Mouse (Mus musculus) cerebellum, postnatal 10 days (tissue): Measurements from ENCODE around the gene Nt5c2.

Experiments
- DNase-seq, 2 experiments: peaks; one replicate each; pipeline ENCODE4 v3.0.0; 2021; ENCODE audit warnings: mixed read lengths in 2 of 2

The Nt5c2 gene

DNA sequence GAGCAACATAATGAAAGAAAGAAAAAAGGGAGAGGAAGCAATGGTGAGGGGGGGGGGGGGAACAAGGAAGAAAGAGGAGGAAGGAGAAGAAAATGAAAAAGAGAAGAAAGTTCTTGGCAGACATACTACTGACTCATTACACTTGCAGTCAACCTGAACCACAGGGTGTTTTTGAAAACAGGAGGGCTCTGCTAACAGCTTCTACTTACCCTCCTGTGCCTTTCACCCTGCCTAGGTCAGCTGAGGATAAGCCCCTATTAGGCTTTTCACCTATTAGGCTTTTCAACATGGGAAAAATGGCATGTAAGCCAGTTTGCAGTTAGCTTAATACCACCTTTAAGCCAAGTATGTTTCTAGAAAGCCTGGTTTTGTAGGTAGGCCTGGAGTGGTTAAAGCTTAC is 51.5 kb downstream of the Nt5c2 start:
- DNase-seq: no peak

DNA sequence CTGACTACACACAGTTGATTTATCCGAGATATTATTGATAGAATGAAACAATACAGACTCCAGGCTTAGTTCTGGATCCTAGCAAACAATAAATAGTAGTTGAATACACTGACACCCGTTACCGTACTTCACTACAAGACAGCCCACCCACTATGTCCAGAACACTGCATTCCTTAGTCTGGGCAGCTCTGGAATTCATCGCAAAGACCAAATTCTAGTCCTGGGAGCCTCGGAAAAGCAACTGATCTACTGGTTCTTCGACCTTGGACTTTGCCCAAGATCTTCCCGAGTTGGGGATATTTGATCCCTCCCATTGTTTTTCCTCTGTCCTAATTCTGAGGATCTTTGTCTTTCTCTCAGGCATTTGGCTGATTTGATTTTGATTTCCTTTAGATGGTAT is 52.1 kb downstream of the Nt5c2 start:
- DNase-seq: no peak

DNA sequence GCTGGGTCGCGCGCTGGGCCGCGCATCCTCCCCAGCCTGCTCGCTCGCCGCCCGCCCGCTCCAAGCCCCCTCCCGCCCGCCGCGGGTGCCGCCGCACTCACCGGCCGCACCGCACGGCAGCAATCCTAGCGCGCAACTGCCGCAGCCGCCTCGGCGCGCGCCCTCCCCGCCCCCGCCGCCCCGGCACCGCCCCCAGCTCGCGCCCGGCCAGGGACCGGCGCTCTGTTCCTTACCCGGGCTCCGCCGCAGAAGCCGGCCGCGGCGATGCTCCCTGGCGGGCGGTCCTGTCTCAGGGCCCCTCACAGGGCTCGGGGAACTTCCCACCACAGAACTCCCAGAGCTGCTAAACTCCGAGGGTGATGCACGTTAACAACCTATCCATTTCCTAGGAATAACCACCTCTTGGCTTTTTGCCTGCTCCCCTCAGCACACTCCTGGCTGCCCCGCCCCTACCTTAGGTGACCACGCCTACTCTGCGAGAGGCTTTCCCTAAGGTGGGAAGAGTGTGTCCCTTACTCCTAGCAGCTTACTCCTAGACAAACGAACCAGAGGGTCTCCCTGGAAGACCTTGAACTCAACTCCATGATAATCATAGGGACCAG is 52.7 kb downstream of the Nt5c2 start:
- DNase-seq: peak; percentile 88 to 90

DNA sequence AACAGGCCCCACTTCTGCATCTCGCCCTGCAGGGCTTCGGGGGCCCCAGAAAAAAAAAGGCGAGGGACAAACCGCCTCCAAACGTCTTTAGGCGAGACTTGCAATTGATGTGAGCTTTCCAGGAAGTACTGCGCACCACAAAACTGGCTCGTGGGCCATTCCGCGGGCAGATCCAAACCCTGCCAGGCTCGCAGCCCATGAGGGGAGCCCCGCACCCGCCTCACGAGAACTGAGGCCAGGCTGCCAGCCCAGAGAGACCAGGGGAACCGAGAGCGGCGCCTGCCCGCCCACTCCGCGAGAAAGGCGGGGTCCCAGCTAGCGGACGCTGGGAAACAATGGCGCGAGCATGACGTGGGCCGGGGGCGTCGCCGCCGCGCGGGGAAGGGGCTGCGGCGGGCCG is 53.3 kb downstream of the Nt5c2 start:
- DNase-seq: peak; percentile 92 to 95

DNA sequence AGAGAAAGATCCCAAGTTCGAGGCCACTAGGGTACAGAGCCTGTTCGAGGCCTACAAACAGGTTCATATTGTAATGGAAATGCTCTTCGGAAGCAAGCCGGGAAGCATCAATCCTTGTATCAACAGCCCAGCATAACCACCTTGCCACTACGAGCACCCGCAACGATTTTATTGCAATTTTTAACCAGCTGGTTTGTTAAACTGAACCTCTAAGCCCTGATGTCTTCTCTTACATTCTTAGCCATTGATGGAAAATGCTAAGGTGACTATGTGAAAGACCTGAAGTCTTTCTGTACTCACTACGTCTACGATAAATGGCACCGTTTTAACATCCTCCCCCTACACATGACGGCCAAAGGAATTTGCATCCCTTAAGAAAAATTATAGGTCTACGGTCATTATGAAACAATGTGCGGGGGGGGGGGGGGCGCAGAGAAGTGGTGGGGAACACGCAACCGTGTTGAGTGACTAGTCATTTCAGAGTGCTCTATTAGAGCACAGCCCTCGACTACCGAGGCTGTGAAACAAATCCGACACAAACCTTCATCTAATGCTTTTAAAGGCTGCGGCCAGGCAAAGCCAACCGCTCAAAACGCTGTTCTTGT is 53.8 kb downstream of the Nt5c2 start:
- peak in 1 of 2 experiments; percentile 34 for DNase-seq

DNA sequence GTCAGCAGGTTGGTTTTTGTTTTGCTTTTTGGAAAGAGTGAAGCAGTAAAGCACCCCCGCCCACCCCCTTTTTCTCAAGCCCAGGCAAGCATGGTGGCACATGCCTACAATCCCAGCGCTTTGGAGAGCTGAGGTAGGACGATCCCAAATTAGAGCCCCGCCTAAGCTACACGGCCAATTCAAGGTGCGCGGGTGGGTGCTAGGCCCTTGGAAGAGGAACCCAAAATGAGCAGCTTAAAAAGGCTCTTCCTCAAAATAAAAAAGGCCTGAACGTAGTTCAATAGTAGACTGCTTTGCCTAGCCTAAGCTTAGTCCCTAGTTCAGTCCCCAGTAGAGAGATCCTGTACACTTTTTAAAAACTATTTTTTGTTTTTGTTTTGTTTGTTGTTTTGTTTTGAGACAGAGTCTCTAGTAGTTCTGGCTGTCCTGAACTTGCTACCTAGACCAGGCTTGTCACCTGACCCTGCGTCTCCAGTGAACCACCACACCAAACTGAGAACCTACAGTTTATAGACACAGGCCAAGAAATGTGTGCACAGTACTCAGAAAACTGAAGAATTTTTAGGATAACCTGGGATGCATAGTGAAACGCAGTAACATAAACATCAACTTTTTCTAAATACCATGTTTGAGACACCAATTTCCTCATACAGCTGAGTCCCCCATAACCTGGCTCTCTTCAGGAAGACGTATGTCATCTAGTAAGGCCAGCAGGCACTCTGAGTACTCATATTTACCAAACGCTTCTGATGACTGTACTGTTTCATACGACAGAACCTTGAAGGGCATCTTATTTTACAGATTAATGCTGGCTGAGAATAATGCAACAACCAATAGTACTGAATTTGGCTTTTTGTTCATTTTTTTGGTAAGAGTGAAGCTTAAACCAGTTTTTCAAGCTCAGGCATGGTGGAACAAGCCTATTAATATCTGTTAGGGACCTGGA is 54.6 kb downstream of the Nt5c2 start:
- DNase-seq: no peak

DNA sequence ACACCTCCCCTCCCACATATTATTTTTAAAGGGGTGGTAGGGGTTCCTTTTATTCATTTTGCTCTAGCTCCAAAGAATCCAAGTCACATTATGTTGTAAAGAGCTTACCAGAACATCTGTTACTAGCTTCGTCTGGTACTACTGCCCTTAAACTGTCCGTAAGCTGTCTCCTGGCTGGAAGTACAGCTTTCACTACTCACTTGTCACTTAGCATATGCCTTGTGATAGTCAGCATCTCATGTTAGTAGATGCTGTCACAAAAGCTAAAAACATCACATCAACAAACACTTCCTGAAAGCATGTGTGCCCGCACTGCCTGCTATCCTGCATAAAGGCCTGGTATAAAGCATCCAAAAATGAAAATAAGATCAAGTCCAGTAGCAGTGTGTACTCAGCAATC is 55.4 kb downstream of the Nt5c2 start:
- DNase-seq: no peak

DNA sequence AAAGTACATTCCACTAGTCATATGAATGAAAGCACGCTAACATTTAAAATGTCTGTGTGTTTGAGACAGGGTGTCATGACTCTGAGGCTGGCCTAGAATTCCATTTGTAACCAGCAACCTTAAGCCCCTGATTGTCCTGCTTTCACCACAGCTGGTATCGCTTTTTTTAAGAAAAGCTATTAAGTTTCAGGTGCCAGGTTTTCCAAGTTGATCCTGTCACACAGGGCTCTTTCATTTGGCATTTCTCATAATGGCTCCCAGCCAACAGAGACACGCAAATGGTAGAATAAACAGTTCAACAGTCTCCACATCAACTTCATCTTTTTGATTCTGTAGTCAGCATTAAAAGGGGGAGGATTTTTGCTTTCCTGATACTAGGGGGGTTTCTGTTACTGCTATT is 56.4 kb downstream of the Nt5c2 start:
- DNase-seq: no peak

DNA sequence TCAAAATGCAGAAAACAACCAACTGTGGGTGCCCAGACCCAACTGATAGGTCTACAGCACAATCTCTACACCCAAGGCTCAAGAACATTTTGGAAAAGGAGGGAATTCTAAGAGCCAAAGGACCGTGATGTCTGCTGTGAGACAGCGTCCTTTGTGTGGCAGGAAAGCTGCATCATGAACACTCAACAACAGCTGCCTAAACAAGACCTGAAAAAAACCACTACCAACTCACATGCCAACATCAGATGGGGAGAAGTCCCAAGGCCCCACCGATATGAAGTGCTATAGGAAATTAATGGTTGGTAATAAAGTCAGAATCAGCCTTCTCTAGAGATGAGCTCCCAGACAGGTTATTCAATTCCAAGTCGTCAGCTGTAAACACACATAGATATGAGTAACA is 57.0 kb downstream of the Nt5c2 start:
- DNase-seq: no peak

DNA sequence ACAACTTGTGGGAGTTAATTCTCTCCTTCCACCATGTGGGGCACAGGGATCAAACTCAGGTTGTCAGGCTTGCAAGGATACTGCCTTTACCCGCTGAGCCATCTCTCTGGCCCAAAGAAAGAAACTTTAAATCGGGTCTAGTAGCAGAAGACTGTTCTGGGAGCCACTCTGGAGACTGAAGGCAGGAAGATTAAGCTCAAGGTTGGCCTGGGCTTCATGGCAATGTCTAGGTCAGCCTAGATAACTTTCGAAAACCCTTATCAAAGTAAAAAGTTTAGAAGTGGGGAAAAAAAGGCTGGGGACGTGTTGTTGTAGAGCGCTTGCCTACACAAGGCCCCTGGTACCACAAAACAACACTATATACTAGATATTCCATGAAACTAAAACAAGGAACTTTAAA is 58.0 kb downstream of the Nt5c2 start:
- no peak for DNase-seq

DNA sequence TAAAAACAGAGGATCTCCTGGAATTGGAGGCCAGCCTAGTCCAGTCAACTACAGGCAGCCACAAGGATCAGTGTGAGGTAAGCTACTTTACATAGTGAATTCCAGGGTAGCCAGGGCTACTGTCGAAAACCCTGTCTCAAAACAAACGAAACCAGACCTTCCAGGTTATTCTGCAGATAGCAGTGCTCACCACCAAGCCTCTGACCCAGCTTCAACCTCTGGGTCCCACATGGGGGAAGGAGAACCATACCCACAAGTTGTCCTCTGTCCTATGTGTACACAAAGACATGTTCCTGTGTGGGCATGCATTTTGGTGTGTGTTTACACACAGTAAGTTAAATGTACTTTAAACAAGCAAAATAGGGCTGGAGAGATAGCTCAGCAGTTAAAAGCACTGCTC is 58.5 kb downstream of the Nt5c2 start:
- DNase-seq: no peak

DNA sequence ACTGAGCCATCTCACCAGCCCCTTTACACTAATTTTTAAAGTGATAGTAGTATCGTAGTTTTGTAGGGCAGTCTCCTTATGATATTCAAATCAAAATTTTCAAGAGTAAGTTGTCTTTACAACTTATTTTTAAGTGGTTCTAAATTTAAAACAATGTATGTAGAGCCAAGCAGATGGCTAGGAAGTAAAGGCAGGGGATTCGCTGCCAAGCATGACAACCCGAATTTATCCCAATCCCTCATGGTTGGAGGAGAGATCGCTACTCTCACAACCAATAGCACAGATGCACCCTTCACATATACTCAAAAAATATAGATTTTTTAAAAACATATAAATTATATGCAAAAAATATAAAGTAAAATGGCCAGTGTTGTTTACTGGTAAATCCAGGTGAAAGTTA is 59.3 kb downstream of the Nt5c2 start:
- DNase-seq: no peak

DNA sequence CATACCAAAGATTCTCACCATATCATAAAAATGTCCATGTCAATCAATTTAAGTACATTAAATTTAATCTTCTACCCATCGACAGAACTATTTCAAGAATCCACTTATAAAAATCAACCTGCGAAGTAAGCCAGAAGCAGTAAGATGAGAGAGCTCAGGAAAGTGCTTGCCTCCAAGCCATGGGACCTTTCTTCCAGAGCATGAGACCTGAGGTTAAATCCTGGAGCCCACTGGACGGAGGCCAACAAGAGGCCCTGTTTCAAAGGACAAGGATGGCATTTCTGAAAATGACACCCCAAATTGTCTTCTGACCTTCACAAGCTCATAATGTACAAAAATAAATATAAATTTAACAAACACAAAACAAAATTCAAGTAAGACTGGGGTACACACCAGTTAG is 61.4 kb downstream of the Nt5c2 start:
- no peak for DNase-seq

DNA sequence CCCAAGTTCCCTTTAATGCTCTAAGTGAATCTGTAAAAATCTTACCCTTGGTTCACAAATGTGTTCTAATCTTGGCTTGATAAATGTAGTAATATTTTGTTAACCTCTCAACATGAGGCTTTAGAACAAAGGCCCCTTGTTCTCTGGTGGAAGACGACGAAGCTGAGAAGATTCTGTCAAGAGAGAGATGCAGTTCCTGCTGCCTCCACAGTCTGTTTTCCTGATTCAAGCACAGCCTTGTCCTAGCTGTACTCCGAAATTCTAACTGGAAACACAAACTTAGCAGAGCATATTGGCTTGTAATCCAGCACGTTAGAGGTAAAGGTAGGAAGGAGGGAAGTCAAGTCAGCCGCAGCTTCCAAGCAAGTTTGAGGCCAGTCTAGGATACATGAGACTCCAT is 62.0 kb downstream of the Nt5c2 start:
- DNase-seq: no peak

DNA sequence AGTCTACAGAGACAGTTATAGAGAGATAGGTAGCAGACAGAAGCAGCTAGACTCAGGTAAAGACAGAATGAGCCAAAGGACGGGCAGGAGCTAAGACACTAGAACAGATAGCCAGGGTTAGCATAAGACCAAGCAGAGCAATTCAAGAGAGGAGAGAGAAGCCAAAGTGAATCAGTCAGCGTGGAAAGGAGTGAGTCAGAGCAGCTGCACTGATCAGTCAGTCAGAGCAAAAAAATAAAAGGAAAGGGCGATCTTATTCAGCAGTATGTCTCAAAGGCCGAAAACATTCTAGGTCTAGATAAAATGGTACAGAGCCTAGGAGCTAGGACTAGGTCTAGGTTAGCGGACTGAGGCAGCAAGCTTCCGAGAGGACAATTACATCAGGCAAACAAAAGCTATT is 70.6 kb downstream of the Nt5c2 start:
- DNase-seq: no peak

DNA sequence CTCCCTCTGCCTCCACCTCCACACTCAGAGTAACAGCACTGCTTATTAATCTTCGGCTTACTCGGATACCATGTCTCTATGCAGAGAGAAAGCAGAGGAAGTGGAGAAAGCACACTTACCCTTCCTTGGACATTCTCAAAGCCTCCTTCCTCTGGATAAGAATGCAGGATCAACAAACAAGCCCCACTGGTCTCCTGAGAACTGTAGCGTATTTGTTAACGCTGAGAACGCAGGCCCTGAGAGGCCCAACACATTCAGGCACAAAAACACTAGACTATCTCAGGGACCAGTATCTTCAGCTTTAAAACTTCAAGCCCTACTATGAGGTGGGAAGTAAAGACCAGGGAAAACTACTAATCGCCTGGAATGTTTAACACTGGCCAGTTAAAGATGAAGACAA is 77.8 kb downstream of the Nt5c2 start:
- no peak for DNase-seq

DNA sequence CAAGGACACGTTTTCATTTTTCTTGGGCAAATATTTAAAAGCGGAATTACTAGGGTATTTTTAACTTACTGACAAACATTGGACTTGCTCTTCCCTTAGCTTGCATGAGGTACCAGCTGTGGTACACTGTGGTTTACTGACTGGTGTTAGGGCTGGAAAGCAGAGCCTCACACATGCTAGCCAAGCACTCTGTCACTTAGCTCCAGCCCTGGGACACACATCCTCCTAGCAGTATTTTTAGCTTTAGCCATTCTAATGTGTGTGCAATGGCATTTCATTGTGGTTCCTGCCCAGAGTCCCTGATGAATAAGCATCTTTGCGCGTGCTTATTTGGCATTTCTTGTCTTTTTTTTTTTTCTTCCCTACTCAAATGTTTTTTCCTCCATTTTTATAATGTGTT is 80.9 kb downstream of the Nt5c2 start:
- DNase-seq: no peak

DNA sequence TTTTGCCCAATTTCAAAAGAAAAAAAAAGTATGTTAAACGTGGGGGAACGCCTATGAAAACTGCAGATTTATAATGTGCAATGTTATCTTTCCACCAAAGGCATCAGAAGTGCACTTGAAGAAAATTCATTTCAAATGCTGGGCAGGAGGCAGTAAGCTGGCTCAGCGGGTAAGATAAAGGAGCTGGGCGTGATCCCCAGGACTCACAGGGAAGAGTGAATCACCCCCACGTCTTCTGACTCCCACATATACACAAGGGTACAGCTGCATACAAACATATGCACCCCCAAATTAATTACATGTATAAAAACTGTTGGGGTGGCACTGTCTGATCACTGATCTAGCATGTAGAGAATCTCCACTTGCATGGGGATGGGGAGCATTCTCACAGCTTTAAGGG is 82.3 kb downstream of the Nt5c2 start:
- DNase-seq: no peak

DNA sequence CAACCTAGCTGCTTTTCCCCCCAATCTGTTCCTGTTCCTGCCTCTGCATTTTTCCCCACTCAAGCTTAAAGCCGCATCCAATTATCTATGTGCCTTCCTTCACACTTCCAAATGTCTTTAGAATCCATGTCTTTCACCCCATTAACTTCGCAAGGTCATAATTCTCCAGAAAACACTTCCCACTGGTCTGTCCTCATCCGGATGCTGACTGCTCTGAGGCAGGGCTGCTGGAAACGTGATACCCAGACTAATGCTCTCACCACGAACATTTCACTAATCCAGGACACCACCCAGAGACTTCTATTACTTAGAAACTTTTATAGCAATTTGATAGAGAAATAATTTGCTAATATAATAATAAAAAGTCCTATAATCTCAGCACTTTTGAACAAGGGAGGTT is 84.9 kb downstream of the Nt5c2 start:
- DNase-seq: no peak

DNA sequence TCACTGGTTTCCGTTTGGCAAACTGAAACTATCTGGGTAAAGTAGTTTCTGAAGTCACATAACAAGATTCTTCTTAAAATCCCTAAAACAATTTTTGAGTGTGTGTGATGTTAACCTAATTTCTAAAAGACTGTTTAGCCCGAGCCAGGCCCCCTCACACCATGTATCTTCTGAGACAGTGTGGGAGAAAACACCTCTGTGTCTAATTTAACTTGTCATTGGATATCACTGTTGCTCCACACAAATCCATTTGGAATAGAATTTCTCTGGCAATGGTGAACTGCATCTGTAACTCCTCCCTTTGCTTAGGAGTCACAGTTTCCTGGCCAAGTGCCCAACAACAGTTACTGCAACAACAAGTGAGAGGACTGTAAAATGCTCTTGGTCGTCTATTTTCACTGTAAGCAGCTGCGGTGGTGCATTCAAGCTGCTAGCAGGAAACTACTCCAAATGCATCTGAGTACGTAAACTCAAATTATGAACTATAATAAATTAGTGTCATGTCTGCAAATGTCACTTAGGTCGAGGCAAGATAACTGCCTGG is 85.8 kb downstream of the Nt5c2 start:
- peak; percentile 32 to 44 for DNase-seq

DNA sequence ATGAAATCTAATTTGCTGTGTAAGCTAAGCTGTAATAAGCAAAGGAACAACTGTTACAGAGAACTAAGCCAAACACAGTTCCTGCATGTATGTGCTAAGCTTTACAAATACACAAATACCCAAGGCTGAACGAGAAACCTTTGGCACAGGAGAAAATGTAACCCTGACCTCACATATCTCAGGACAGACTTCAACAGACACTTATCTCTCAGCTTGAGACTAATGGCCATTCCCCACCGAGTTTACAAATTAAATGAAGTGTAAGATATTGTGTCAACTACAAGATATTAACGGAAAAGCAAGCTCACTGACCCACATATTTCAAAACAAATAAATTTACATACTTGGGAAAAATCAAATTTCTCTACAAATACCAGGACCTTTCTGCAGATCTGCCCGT is 86.8 kb downstream of the Nt5c2 start:
- no peak for DNase-seq

DNA sequence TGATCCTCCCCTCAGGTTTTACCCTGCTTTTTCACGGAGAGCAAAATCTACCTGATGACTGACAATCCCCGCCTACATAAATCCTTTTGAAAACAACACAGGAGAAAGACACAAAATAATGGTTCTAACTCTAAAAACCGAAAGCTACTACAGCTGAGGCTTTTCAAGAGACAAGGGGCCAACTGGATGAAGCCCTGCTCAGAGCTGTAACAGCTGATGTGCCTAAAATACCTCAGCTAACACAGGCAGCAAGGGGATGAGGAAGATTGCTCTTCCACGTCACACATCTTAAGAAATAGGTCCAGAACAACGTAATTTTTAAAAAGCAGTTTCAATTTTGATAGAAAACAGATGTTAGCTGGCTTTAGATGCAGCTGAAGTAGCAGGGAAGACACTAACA is 88.0 kb downstream of the Nt5c2 start:
- no peak for DNase-seq

DNA sequence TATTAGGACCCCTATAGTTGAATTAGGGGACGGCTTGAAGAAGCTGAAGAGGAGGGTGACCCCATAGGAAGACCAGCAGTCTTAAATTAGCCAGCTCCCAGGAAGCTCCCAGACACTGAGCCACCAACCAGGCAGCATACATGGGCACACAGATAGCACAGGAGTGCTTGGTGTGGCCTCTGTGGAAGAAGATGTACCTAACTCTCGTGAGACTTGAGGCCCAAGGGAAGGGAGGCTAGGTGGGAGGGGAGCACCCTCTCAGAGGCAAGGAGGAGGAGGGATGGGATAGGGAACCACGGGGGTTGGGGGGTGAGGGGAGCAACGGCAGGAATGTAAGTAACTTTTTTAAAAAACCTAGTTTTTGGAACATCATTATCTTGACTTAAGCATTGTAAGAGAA is 88.6 kb downstream of the Nt5c2 start:
- DNase-seq: no peak

DNA sequence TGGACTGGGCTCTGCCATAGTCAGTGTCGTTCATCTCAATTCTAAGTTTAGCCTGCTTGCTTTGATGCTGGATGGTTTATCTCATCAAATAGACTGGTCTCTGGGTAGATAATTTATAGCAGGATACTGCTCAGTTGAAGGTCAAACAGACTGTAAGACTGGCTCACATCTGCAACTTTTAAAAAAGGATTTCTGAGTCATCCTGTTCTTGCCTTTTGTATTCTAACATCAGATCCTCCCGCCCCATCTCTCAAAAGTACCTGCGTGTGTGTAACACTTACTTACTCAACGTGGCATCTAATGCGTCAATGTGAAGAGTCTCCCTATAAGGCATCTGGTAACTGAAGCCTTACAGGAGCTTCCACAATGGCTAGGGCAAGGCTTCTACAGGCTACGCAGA is 94.4 kb downstream of the Nt5c2 start:
- DNase-seq: no peak
